Mouse (Mus musculus): Measurements from ENCODE around the gene Adrb1. TPM values are rescaled to one million over a fixed set of nuclear protein-coding genes. Genes with fewer than 3 reads are reported as not detected.
"Not testable (repeated sequence)": the region's sequence is repeated elsewhere in the genome, so short reads cannot be mapped to it uniquely, and the experiment has no call there.

Adrb1 gene
- polyA plus RNA-seq, 1 experiment from 2014 or later = 0.50 TPM

DNA sequence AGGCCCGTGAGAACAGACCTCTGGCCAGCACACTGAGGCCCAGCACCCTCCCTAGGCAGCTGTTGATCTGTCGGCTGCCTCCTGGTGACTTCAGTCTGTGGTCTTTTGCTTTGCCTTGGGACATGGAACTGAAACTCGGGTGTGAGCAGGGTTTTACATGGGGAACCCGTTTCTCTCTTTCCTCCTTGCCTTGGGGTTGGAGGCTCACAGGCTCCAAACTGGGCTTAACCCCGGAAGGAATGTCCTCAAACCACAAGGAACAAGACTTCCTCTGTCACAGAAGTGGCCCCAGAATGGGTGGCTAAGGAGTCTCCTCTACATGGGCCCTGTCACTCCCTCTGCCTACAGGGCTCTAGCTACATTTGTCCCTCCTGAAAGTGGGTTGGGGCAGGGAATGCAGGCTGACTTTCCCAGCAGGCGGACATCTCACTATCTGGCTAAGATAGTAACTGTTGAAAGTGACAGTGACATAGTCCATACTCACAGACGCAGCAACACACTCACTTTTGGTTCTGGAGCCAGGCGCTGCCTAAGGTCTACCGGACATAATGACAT, 52.5 kb downstream of the Adrb1 start:
- no peak for ATAC-seq (ENCODE audit: insufficient number of reproducible peaks, insufficient read depth, low FRiP score, low TSS enrichment, low read depth)
- no peaks in the 10 kb centered on the region for H3K36me3 ChIP-seq
- H3K4me2 ChIP-seq = no peak overlapping the region
- peaks cover 39% of the 10 kb centered on the region for H3K27me3 ChIP-seq
- no peaks in the 10 kb centered on the region for H3K9me3 ChIP-seq
- 76% methylated on average over 9 of the region's 9 CpGs for WGBS
- H3K4me1 ChIP-seq (replicated peaks) = peaks cover 17% of the 10 kb centered on the region
- H3K27ac ChIP-seq = no peak overlapping the region
- no peak overlapping the region for H3K9ac ChIP-seq (replicated peaks)
- H3K4me3 ChIP-seq (replicated peaks) = no peak overlapping the region

DNA sequence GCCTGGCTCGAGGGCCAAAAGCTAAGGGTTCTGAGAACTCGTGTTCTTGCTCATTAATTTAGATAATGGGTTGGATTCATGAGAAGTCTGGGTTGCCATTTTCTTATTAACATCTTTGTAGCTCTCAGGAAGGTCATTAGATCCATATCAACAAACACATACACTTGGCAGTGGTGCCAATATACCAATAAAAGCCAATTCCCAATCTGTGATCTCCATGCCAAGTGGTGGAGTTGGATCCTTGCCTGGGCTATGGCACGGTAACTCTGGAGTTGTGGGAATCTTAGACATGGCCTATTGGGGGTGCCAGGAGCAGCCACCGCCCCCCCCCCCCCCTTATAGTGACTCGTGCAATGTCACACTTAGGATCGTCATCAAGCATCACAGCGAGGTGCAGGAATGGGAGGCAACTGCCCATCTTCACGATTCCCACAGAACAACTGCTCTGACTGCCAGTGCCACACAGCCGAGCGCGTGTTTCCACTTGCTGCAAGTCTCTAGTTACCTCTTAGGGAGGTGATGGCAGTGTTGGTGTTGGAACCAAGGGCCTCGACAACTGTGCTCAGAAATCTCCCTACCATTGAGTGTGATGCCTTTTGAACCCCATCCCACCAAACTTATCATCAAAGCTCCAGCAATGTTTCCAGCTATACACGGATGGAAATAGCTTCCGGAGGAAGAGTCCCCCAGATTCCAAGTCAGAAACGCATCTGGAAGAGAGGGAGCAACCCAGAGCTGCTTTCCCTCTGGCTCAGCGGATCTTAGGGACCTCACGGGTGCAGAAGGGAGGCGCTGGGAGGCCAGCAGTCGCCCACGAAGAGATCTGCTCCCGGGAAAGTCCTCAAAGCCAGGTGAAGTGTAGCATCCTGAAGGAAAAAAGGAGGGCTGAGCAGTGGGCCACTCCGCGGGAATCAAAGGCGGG, 53.2 kb downstream of the Adrb1 start:
- no peak overlapping the region for H3K27ac ChIP-seq
- peaks cover 17% of the 10 kb centered on the region for H3K4me1 ChIP-seq (replicated peaks)
- 27% methylated on average over 24 of the region's 24 CpGs for WGBS
- no peaks in the 10 kb centered on the region for H3K36me3 ChIP-seq
- H3K9me3 ChIP-seq = no peaks in the 10 kb centered on the region
- peak overlapping the region; percentile 47; the same call in 1 of the 2 replicates for H3K9ac ChIP-seq (replicated peaks)
- H3K27me3 ChIP-seq = peaks cover 39% of the 10 kb centered on the region
- no peak for ATAC-seq (ENCODE audit: insufficient number of reproducible peaks, insufficient read depth, low FRiP score, low TSS enrichment, low read depth)
- H3K4me3 ChIP-seq (replicated peaks) = peak overlapping the region; percentile 30
- peak overlapping the region; percentile 59 for H3K4me2 ChIP-seq

DNA sequence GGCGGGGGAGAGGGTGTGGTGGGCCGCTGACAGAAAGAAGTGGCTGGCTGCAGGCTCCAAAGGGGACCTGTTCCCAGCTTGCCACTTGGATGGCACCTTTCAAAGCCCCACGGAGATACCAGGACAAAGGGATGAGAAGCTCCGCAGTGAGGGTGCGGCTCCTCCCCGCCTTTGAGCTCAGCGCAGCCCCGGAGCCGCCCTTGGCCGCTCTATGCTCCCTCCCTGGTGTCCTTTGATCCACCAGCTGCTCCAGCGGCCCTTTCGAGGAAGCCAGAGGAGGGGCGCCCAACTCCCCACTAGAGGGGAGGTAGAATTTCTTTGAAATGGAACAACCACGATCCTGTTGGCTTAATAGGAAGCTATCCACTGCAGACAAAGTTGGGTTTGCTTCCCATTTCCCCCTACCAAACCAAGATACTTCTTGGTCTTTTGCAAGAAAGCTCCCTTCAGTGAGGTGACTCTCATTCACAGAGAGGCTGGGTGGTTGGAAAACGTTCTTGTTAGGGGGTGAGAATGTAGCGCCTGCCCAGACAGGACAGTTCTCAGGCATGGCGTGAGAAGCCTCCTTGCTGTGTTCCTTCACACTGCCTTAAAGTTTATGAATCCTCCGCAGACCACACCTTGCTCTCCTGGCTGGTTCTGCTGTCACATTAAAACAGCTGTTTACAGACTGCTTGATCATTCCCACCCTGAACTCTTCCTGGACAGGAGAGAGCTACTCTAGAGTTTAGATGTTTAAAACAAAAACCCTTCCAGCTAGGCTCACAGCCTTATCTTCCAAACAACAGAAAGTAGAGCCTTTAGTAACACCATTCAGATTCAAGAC, 54.1 kb downstream of the Adrb1 start:
- no peaks in the 10 kb centered on the region for H3K9me3 ChIP-seq
- peak overlapping the region; percentile 47; the same call in 1 of the 2 replicates for H3K9ac ChIP-seq (replicated peaks)
- no peak overlapping the region for H3K27ac ChIP-seq
- peaks cover 39% of the 10 kb centered on the region for H3K27me3 ChIP-seq
- H3K4me2 ChIP-seq = peak overlapping the region; percentile 59
- H3K4me3 ChIP-seq (replicated peaks) = peak overlapping the region; percentile 30
- ATAC-seq (ENCODE audit: insufficient number of reproducible peaks, insufficient read depth, low FRiP score, low TSS enrichment, low read depth) = 0 out of 2 replicates have a peak, but pooled peaks have one; percentile 31
- no peaks in the 10 kb centered on the region for H3K36me3 ChIP-seq
- peaks cover 17% of the 10 kb centered on the region for H3K4me1 ChIP-seq (replicated peaks)
- 2% methylated on average over 18 of the region's 18 CpGs for WGBS

DNA sequence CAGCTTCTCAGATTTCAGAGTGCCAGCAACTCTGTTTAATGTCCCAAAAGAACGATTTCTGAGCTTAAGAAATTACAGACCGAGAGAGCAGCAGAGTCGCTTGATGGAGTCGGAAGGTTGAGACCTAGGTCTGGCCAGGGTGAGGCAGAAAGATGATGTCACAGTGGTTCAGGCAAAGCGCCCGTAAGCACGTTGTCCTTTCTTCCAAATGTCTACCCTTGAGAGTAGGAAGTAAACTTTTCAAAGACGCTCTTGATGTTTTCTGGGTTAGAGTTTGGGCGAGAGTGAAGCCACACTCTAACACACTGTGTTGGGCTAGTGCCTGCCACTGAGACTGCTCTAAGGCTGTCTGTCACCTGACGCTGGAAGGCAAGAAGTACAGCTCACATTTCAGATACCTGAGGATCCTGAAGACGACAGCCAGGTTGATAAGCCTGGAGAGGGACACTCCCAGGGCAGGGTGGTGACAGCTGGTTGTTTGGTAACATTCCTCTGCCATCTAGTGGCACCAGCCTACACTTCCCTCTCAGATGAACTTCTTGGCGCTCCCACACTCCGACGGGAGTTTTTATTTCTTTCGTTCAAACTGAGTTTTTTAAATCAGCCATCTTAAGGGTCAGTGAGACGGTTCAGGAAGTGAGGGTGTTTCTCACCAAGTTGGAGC, 54.9 kb downstream of the Adrb1 start:
- ATAC-seq (ENCODE audit: insufficient number of reproducible peaks, insufficient read depth, low FRiP score, low TSS enrichment, low read depth) = no peak
- Histone ChIP-seq H3K4me1 (replicated peaks) (peaks cover 17% of the 10 kb centered on the region), H3K27ac (no peak overlapping the region), H3K9ac (replicated peaks) (no peak overlapping the region), H3K9me3 (no peaks in the 10 kb centered on the region), H3K36me3 (no peaks in the 10 kb centered on the region), H3K4me2 (peak overlapping the region; percentile 31; the same call in 1 of the 2 replicates), H3K27me3 (peaks cover 39% of the 10 kb centered on the region), H3K4me3 (replicated peaks) (no peak overlapping the region)
- WGBS = 25% methylated on average over 16 of the region's 16 CpGs

DNA sequence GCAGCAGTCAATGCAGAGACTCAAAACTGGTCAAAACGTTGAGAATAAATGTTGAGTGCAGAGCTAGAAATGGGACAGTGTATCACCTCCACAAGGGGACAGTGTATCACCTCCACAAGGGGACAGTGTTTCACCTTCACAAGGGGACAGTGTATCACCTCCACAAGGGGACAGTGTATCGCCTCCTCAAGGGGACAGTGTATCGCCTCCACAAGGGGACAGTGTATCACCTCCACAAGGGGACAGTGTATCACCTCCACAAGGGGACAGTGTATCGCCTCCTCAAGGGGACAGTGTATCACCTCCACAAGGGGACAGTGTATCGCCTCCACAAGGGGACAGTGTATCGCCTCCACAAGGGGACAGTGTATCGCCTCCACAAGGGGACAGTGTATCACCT, 56.5 kb downstream of the Adrb1 start:
- not testable (repeated sequence) for H3K9ac ChIP-seq (replicated peaks); H3K36me3 ChIP-seq; H3K27ac ChIP-seq; H3K4me3 ChIP-seq (replicated peaks); ATAC-seq (ENCODE audit: insufficient number of reproducible peaks, insufficient read depth, low FRiP score, low TSS enrichment, low read depth); H3K9me3 ChIP-seq; H3K4me2 ChIP-seq
- WGBS = 89% methylated on average over 7 of the region's 7 CpGs
- Histone ChIP-seq H3K4me1 (replicated peaks) (peaks cover 17% of the 10 kb centered on the region), H3K27me3 (peaks cover 39% of the 10 kb centered on the region)

Other genes starting within 250 kb of the Adrb1 start
- gene Dclre1a, start 174.0 kb upstream of the Adrb1 start, polyA plus RNA-seq (2016; fragmentation: Nextera tagmentation; extraction: Ambion mirVana) = 20.7 and 23.1 TPM in 2 replicates
- 16.3 and 17.4 TPM in 2 replicates for gene Nhlrc2, start 173.9 kb upstream of the Adrb1 start, polyA plus RNA-seq (2016; fragmentation: Nextera tagmentation; extraction: Ambion mirVana)
- 24.7 and 28.9 TPM in 2 replicates for gene Ccdc186, start 100.0 kb downstream of the Adrb1 start, polyA plus RNA-seq (2016; fragmentation: Nextera tagmentation; extraction: Ambion mirVana)
- gene Tdrd1, start 104.0 kb downstream of the Adrb1 start, polyA plus RNA-seq (2016; fragmentation: Nextera tagmentation; extraction: Ambion mirVana) = 1.8 and 2.3 TPM in 2 replicates
- gene Vwa2, start 152.1 kb downstream of the Adrb1 start, polyA plus RNA-seq (2016; fragmentation: Nextera tagmentation; extraction: Ambion mirVana) = 7.5 and 7.8 TPM in 2 replicates